Mouse (Mus musculus): Measurements from ENCODE around the gene Map3k12.

The Map3k12 gene

GRCm38 (mm10) chr15:102459381-102459780 is 57.5 kb downstream of the Map3k12 start:
- DNase-seq (ENCODE audit: low read depth, low spot score), result no peak

GRCm38 (mm10) chr15:102458904-102459317 is 58.0 kb downstream of the Map3k12 start, which contains the start of gene Prr13:
Prr13 (plus strand) TSS chr15:102459028.
- peak; percentile 100 for DNase-seq (ENCODE audit: low read depth, low spot score)

GRCm38 (mm10) chr15:102458050-102458736 is 58.7 kb downstream of the Map3k12 start:
- no peak for DNase-seq (ENCODE audit: low read depth, low spot score)

- no peak for DNase-seq (ENCODE audit: low read depth, low spot score)
These were observed 60.9 kb downstream of the Map3k12 start for GRCm38 (mm10) chr15:102455993-102456392.

- no peak for DNase-seq (ENCODE audit: low read depth, low spot score)
These were observed 65.0 kb downstream of the Map3k12 start for GRCm38 (mm10) chr15:102451666-102452430.

- DNase-seq (ENCODE audit: low read depth, low spot score), result peak; percentile 51
These were observed 65.9 kb downstream of the Map3k12 start for GRCm38 (mm10) chr15:102450928-102451327.

- DNase-seq (ENCODE audit: low read depth, low spot score), result no peak
These were observed 67.5 kb downstream of the Map3k12 start for GRCm38 (mm10) chr15:102449366-102449765.
